Mouse (Mus musculus): ENCODE measurements around the gene Tgfa.

DNA sequence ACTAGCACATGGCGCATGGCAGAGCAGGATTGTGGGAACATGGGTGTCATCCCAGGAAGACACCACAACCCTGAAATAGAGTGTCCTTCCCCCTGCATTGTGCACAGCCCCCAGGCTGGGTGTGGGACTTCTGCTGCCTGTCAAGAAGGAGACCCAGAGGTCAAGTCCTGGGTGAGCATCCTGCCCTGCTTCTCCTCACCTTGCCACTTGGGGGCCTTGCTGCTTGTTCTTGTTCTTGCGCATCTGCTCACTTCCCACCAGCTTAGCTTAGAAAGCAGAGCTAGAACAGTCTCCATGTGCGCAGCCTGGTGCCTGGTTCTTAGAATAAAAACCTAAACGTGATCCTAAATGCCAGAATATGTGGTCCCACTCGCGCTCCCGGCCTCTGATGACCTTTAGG lies 82.6 kb downstream of the Tgfa start:
- no peak for TF ChIP-seq POLR2A (IDR thresholded peaks at IDR 0.05; ENCODE audit: insufficient read depth, low read depth, low read length)
- no peak for TF ChIP-seq CTCF (IDR thresholded peaks at IDR 0.05)
